Mouse (Mus musculus) cerebellum, adult 2 months (tissue): ENCODE measurements around the gene Col6a6.

Source experiments
- CTCF ChIP-seq: fragments of 200-500 bp; IDR thresholded peaks from 2 replicates; pipeline ENCODE4 v1.5.1; 2011; ENCODE audit warnings: low read depth, mild to moderate bottlenecking, control low read depth, low read length, moderate library complexity, borderline replicate concordance; ENCODE audit not compliant: insufficient read depth
- POLR2A ChIP-seq: fragments of 200-500 bp; IDR thresholded peaks from 2 replicates; pipeline ENCODE4 v1.6.1; 2011; ENCODE audit warnings: low read length, control low read depth, borderline replicate concordance; ENCODE audit not compliant: insufficient read depth

DNA sequence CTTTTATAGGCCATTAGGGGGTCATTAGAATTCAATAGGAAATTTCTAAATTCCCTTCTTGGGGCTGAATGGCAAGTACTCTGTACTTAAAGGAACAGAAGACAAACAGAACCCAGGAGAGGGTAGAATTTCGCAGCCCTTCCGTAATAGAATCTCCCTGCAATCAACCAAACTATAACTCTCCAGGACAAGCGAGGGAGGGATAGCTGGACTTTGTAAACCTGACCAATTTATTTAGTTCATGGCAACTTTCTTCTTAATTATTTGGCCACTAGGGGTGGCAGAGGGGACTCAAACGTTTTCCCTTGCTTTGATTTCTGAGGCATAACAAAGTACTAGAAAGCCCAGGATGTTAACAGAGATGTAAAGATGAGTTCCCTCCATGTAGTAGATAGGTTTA is 6.8 kb upstream of the Col6a6 start:
- TF ChIP-seq CTCF (no peak), POLR2A (no peak)
